Mouse (Mus musculus): ENCODE results near the gene Cox7a1. TPM values are rescaled to one million over a fixed set of nuclear protein-coding genes. Genes with fewer than 3 reads are reported as not detected.
"Not testable (repeated sequence)": the region's sequence is repeated elsewhere in the genome, so short reads cannot be mapped to it uniquely, and the experiment has no call there.

Cox7a1 gene
- polyA plus RNA-seq, 1 experiment: 6.8 TPM

GRCm38 (mm10) chr7:30164745-30165144 lies 19.2 kb upstream of the Cox7a1 start:
- H3K4me3 ChIP-seq (replicated peaks; ENCODE audit: control insufficient read depth, low read depth, low read length): no peak overlapping the region
- H3K27ac ChIP-seq (ENCODE audit: control insufficient read depth, insufficient read depth, low read depth, low read length, poor library complexity): no peak overlapping the region
- H3K4me1 ChIP-seq (ENCODE audit: control insufficient read depth, insufficient read depth, low read length): no peaks in the 10 kb centered on the region
- 88% methylated on average over 2 of the region's 2 CpGs for WGBS
- no peak for TF ChIP-seq CTCF (IDR thresholded peaks at IDR 0.05; ENCODE audit: control insufficient read depth, insufficient read depth, low read length)
- TF ChIP-seq POLR2A (IDR thresholded peaks at IDR 0.05; ENCODE audit: borderline replicate concordance, control insufficient read depth, low read depth, low read length): no peak

GRCm38 (mm10) chr7:30168914-30169582 lies 14.9 kb upstream of the Cox7a1 start:
- TF ChIP-seq POLR2A (IDR thresholded peaks at IDR 0.05; ENCODE audit: borderline replicate concordance, control insufficient read depth, low read depth, low read length): no peak
- TF ChIP-seq CTCF (IDR thresholded peaks at IDR 0.05; ENCODE audit: control insufficient read depth, insufficient read depth, low read length): no peak
- Histone ChIP-seq H3K27ac (ENCODE audit: control insufficient read depth, insufficient read depth, low read depth, low read length, poor library complexity) (peak overlapping the region; percentile 68), H3K4me1 (ENCODE audit: control insufficient read depth, insufficient read depth, low read length) (peaks cover 1% of the 10 kb centered on the region; the same call in 1 of the 2 replicates), H3K4me3 (replicated peaks; ENCODE audit: control insufficient read depth, low read depth, low read length) (peak overlapping the region; percentile 95)
- under 1% methylated on average over 21 of the region's 21 CpGs for WGBS

- WGBS: under 1% methylated on average over 36 of the region's 36 CpGs
- TF ChIP-seq CTCF (IDR thresholded peaks at IDR 0.05; ENCODE audit: control insufficient read depth, insufficient read depth, low read length): no peak
- peak; percentile 89 for TF ChIP-seq POLR2A (IDR thresholded peaks at IDR 0.05; ENCODE audit: borderline replicate concordance, control insufficient read depth, low read depth, low read length)
- Histone ChIP-seq H3K4me1 (ENCODE audit: control insufficient read depth, insufficient read depth, low read length) (peaks cover 1% of the 10 kb centered on the region; the same call in 1 of the 2 replicates), H3K4me3 (replicated peaks; ENCODE audit: control insufficient read depth, low read depth, low read length) (peak within 1 kb of the TSS; percentile 95), H3K27ac (ENCODE audit: control insufficient read depth, insufficient read depth, low read depth, low read length, poor library complexity) (peak within 1 kb of the TSS; percentile 68)
Measured at GRCm38 (mm10) chr7:30169583-30170282, 14.2 kb upstream of the Cox7a1 start, which contains the start of gene Zfp146. Gene Zfp146, minus strand, starts transcription at chr7:30169750.

GRCm38 (mm10) chr7:30170283-30170951 lies 13.5 kb upstream of the Cox7a1 start:
- peak overlapping the region; percentile 95 for H3K4me3 ChIP-seq (replicated peaks; ENCODE audit: control insufficient read depth, low read depth, low read length)
- 0 out of 2 replicates have a peak overlapping the region, but pooled peaks have one; percentile 4 for H3K27ac ChIP-seq (ENCODE audit: control insufficient read depth, insufficient read depth, low read depth, low read length, poor library complexity)
- TF ChIP-seq CTCF (IDR thresholded peaks at IDR 0.05; ENCODE audit: control insufficient read depth, insufficient read depth, low read length) (no peak), POLR2A (IDR thresholded peaks at IDR 0.05; ENCODE audit: borderline replicate concordance, control insufficient read depth, low read depth, low read length) (no peak)

GRCm38 (mm10) chr7:30176474-30176873 lies 7.5 kb upstream of the Cox7a1 start:
- 22% methylated on average over 12 of the region's 12 CpGs for WGBS
- Histone ChIP-seq H3K27ac (ENCODE audit: control insufficient read depth, insufficient read depth, low read depth, low read length, poor library complexity) (no peak overlapping the region), H3K4me3 (replicated peaks; ENCODE audit: control insufficient read depth, low read depth, low read length) (no peak overlapping the region), H3K4me1 (ENCODE audit: control insufficient read depth, insufficient read depth, low read length) (0 out of 2 replicates have a peak, but pooled peaks cover 1% of the 10 kb centered on the region)
- TF ChIP-seq CTCF (IDR thresholded peaks at IDR 0.05; ENCODE audit: control insufficient read depth, insufficient read depth, low read length): no peak
- no peak for TF ChIP-seq POLR2A (IDR thresholded peaks at IDR 0.05; ENCODE audit: borderline replicate concordance, control insufficient read depth, low read depth, low read length)

More at GRCm38 (mm10) chr7:30170283-30170951, 13.5 kb upstream of the Cox7a1 start:
- 15% methylated on average over 11 of the region's 11 CpGs for WGBS
- peaks cover 1% of the 10 kb centered on the region; the same call in 1 of the 2 replicates for H3K4me1 ChIP-seq (ENCODE audit: control insufficient read depth, insufficient read depth, low read length)

GRCm38 (mm10) chr7:30178256-30178655 lies 5.7 kb upstream of the Cox7a1 start:
- WGBS: 88% methylated on average over 11 of the region's 11 CpGs
- TF ChIP-seq POLR2A (IDR thresholded peaks at IDR 0.05; ENCODE audit: borderline replicate concordance, control insufficient read depth, low read depth, low read length) (no peak), CTCF (IDR thresholded peaks at IDR 0.05; ENCODE audit: control insufficient read depth, insufficient read depth, low read length) (no peak)
- no peak overlapping the region for H3K27ac ChIP-seq (ENCODE audit: control insufficient read depth, insufficient read depth, low read depth, low read length, poor library complexity)

GRCm38 (mm10) chr7:30181308-30181707 lies 2.6 kb upstream of the Cox7a1 start:
- 5% methylated on average over 4 of the region's 4 CpGs for WGBS
- H3K27ac ChIP-seq (ENCODE audit: control insufficient read depth, insufficient read depth, low read depth, low read length, poor library complexity): no peak overlapping the region
- no peak overlapping the region for H3K4me3 ChIP-seq (replicated peaks; ENCODE audit: control insufficient read depth, low read depth, low read length)
- 0 out of 2 replicates have a peak, but pooled peaks cover 1% of the 10 kb centered on the region for H3K4me1 ChIP-seq (ENCODE audit: control insufficient read depth, insufficient read depth, low read length)
- TF ChIP-seq CTCF (IDR thresholded peaks at IDR 0.05; ENCODE audit: control insufficient read depth, insufficient read depth, low read length): peak; percentile 82
- no peak for TF ChIP-seq POLR2A (IDR thresholded peaks at IDR 0.05; ENCODE audit: borderline replicate concordance, control insufficient read depth, low read depth, low read length)

More at GRCm38 (mm10) chr7:30178256-30178655, 5.7 kb upstream of the Cox7a1 start:
- Histone ChIP-seq H3K4me1 (ENCODE audit: control insufficient read depth, insufficient read depth, low read length) (0 out of 2 replicates have a peak, but pooled peaks cover 1% of the 10 kb centered on the region), H3K4me3 (replicated peaks; ENCODE audit: control insufficient read depth, low read depth, low read length) (no peak overlapping the region)

- WGBS: 85% methylated on average over 10 of the region's 10 CpGs
- H3K4me1 ChIP-seq (ENCODE audit: control insufficient read depth, insufficient read depth, low read length); H3K4me3 ChIP-seq (replicated peaks; ENCODE audit: control insufficient read depth, low read depth, low read length); H3K27ac ChIP-seq (ENCODE audit: control insufficient read depth, insufficient read depth, low read depth, low read length, poor library complexity): not testable (repeated sequence)
Measured at GRCm38 (mm10) chr7:30181929-30182328, 2.0 kb upstream of the Cox7a1 start.

GRCm38 (mm10) chr7:30183189-30183588 lies 755 bp upstream of the Cox7a1 start:
- WGBS: 56% methylated on average over 7 of the region's 7 CpGs
- H3K4me1 ChIP-seq (ENCODE audit: control insufficient read depth, insufficient read depth, low read length); H3K4me3 ChIP-seq (replicated peaks; ENCODE audit: control insufficient read depth, low read depth, low read length); H3K27ac ChIP-seq (ENCODE audit: control insufficient read depth, insufficient read depth, low read depth, low read length, poor library complexity): not testable (repeated sequence)
